Mouse (Mus musculus) erythroblast, embryonic 14.5 days (primary cell): ENCODE data around the gene Mars. TPM values are rescaled to one million over a fixed set of nuclear protein-coding genes. Genes with fewer than 3 reads are reported as not detected.

ENCODE experiments used
- H3K27me3 ChIP-seq: 2 replicates; pipeline ENCODE4 v1.6.1; 2012; ENCODE audit warnings: inconsistent platforms; ENCODE audit not compliant: control insufficient read depth
- H3K36me3 ChIP-seq: 2 replicates; pipeline ENCODE4 v1.6.1; 2012; ENCODE audit warnings: mild to moderate bottlenecking, inconsistent platforms; ENCODE audit not compliant: control insufficient read depth
- H3K4me1 ChIP-seq: 2 replicates; pipeline ENCODE4 v1.6.1; 2012; ENCODE audit warnings: inconsistent platforms; ENCODE audit not compliant: control insufficient read depth
- H3K4me3 ChIP-seq: replicated peaks from 2 replicates; pipeline ENCODE3; 2012; ENCODE audit warnings: moderate library complexity, mild to moderate bottlenecking, inconsistent platforms
- H3K9me3 ChIP-seq: 2 replicates; pipeline ENCODE4 v1.6.1; 2012; ENCODE audit warnings: low read length, inconsistent platforms, mixed read lengths; ENCODE audit not compliant: control insufficient read depth
- GATA1 ChIP-seq: IDR thresholded peaks from 2 replicates; pipeline ENCODE4 v1.6.1; 2012; ENCODE audit warnings: low read length, inconsistent platforms, mixed read lengths
- TAL1 ChIP-seq: IDR thresholded peaks from 3 replicates; pipeline ENCODE4 v1.6.1; 2012; ENCODE audit warnings: low read length, inconsistent platforms, mixed read lengths
- polyA plus RNA-seq: library from polyadenylated mRNA; stranded (reverse); fragments of >175 nt; gene quantifications from 2 replicates; pipeline ENCODE4 v1.2.3, GENCODE M21; 2012

The Mars gene
- polyA plus RNA-seq, 1 experiment, result 12.0 TPM

DNA sequence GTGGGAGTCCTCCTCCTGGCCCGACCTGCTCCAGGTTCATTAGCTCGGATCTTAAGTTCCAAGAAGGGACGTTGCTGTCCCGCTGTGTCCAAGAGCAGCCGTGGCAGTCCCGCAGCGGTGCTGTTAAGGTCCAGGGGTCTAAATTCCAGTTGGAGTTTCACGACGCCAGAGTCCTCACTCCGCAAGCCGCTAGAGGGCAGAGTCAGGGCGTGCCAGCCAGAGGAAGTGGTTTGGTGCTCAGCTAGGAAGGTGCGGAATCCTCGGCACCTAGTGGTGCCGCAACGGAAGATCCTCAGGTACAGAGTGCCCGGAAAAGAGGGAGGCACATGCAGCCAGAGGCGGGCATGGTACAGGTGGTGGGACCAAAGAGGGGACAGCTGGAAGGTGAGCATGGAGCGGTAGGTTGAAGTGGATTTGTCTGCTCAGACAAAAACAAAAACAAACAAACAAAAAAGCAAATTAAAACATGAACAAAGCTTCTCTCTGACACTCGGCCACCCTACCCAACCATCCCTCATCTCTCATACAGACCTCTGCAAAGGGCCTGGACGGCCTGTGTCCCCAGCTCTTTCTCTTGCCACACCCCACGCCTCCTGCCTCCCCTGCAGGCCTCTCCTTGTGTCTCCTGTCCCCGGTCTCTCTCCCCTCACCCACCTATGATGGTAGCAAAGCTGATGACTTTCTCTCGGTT, 39.2 kb upstream of the Mars start:
- Histone ChIP-seq H3K4me3 (peak overlapping the region; percentile 14), H3K27me3 (peaks cover 14% of the 10 kb centered on the region), H3K36me3 (no peaks in the 10 kb centered on the region), H3K4me1 (peaks cover 9% of the 10 kb centered on the region; the same call in 1 of the 2 replicates), H3K9me3 (no peaks in the 10 kb centered on the region)
- no peak for TF ChIP-seq TAL1
- no peak for TF ChIP-seq GATA1

DNA sequence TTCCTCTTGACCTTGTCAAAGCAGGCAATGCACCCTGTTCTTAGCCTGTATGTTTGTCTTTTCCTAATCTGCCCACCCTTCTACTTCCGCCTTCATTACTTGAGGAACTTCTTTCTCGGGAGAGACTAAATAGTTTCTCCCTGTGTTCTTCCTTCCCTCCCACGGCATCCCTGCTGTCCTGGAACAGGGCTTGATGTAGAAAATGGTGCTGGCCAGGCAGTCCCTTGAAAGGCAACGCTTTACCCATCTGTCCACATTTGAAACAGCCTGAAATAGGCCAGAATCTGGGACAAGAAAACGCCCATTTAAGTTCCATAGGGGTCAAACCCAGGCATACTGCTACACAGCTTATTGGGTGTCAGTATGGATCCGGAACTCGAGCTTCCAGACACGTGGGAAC, 38.2 kb upstream of the Mars start:
- Histone ChIP-seq H3K9me3 (peaks cover 2% of the 10 kb centered on the region; the same call in 1 of the 2 replicates), H3K36me3 (no peaks in the 10 kb centered on the region), H3K4me3 (no peak overlapping the region), H3K4me1 (peaks cover 9% of the 10 kb centered on the region; the same call in 1 of the 2 replicates), H3K27me3 (peaks cover 19% of the 10 kb centered on the region)
- TF ChIP-seq GATA1 (no peak), TAL1 (no peak)

GRCm38 (mm10) chr10:127348957-127349356, 37.4 kb upstream of the Mars start:
- TF ChIP-seq GATA1 (no peak), TAL1 (no peak)
- Histone ChIP-seq H3K9me3 (peaks cover 3% of the 10 kb centered on the region; the same call in 1 of the 2 replicates), H3K4me1 (peaks cover 9% of the 10 kb centered on the region; the same call in 1 of the 2 replicates)

GRCm38 (mm10) chr10:127346173-127346572, 34.6 kb upstream of the Mars start:
- Histone ChIP-seq H3K36me3 (no peaks in the 10 kb centered on the region), H3K4me3 (no peak overlapping the region), H3K9me3 (peaks cover 3% of the 10 kb centered on the region; the same call in 1 of the 2 replicates), H3K27me3 (peaks cover 26% of the 10 kb centered on the region), H3K4me1 (peaks cover 17% of the 10 kb centered on the region)
- no peak for TF ChIP-seq TAL1
- no peak for TF ChIP-seq GATA1

More at GRCm38 (mm10) chr10:127348957-127349356, 37.4 kb upstream of the Mars start:
- no peaks in the 10 kb centered on the region for H3K36me3 ChIP-seq
- H3K4me3 ChIP-seq, result no peak overlapping the region
- H3K27me3 ChIP-seq, result peaks cover 15% of the 10 kb centered on the region

- no peaks in the 10 kb centered on the region for H3K36me3 ChIP-seq
- peaks cover 6% of the 10 kb centered on the region; the same call in 1 of the 2 replicates for H3K9me3 ChIP-seq
- peaks cover 58% of the 10 kb centered on the region for H3K27me3 ChIP-seq
- peaks cover 18% of the 10 kb centered on the region for H3K4me1 ChIP-seq
- no peak for TF ChIP-seq GATA1
- no peak for TF ChIP-seq TAL1
- H3K4me3 ChIP-seq, result no peak overlapping the region
Observed at GRCm38 (mm10) chr10:127343029-127343428, 31.4 kb upstream of the Mars start.

DNA sequence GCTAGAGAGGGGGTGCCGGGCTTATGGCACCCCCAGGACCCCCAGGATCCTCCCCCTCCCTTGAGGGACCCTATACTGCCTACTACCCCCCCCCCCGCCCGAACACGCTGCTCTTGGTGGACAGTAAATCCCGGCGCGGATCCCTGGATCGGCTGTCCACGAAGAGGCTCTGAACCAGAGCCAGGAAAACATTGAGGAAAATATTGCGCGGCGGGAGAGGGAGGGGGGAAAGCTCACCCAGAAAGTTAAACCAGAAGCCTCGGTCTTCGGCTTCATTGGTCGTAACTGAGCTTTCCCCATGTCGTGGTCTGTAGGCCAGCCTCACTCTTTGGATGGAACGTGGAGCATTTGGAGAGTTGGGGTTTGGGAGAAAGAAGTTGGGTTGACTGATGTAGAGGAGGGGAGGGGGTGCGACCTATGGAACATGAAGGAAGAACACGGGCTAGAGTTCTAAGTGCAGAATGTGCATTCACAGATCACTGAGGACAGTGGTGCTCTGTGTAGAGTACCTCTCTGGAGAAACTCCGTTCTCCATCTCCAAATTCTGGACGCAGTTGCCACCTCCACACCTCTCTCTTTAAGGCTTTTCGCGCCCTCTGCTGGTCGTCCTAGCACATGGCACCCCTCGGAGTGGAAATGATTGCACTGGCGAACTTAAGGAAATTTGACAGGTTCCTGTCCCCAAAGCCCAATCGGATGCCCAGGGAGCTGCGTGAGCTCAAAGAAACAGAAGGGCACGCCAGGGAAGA, 30.5 kb upstream of the Mars start, which contains the start of gene Gli1:
Gene Gli1 (minus strand): TSS at position 84 of the 749 bp plus-strand sequence.
- no peak within 1 kb of the TSS for H3K4me3 ChIP-seq
- H3K27me3 ChIP-seq, result peaks cover 68% of the 10 kb centered on the region
- H3K9me3 ChIP-seq, result peaks cover 6% of the 10 kb centered on the region; the same call in 1 of the 2 replicates
- H3K36me3 ChIP-seq, result no peaks in the 10 kb centered on the region
- peaks cover 18% of the 10 kb centered on the region for H3K4me1 ChIP-seq
- TF ChIP-seq GATA1 (no peak), TAL1 (no peak)

DNA sequence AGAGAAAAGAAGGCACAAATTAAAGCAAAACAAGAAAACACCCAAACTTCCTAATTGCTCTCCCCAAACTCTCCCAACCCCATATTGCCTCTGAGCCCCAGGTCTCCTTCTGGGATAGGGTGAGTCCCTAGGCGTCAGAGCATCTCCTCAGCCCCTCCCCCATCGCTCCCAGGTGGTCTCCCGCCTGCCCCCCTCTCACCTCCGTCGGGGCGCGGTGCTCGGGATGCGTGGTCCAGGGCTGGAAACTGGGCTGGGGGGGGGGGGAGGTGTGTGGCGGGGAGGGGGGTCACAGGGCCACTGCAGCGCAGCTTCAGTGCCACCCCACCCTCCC, 29.7 kb upstream of the Mars start:
- TF ChIP-seq GATA1 (no peak), TAL1 (no peak)
- no peaks in the 10 kb centered on the region for H3K36me3 ChIP-seq
- H3K27me3 ChIP-seq, result peaks cover 74% of the 10 kb centered on the region
- H3K4me3 ChIP-seq, result no peak overlapping the region
- H3K9me3 ChIP-seq, result peaks cover 6% of the 10 kb centered on the region; the same call in 1 of the 2 replicates
- peaks cover 18% of the 10 kb centered on the region for H3K4me1 ChIP-seq

GRCm38 (mm10) chr10:127340577-127341359, 29.2 kb upstream of the Mars start:
- H3K9me3 ChIP-seq, result peaks cover 6% of the 10 kb centered on the region; the same call in 1 of the 2 replicates
- H3K4me1 ChIP-seq, result peaks cover 18% of the 10 kb centered on the region
- H3K4me3 ChIP-seq, result no peak overlapping the region
- H3K36me3 ChIP-seq, result no peaks in the 10 kb centered on the region
- TF ChIP-seq GATA1 (no peak), TAL1 (no peak)
- H3K27me3 ChIP-seq, result peaks cover 74% of the 10 kb centered on the region
